Mouse (Mus musculus) kidney, adult 2 months (tissue): ENCODE measurements at regions not wholly inside any gene's neighbourhood (a gene's known extent, or its start where the extent isn't known, plus 50 kb on each side); places are given as distances from the start of the nearest gene placed in this dataset.

ENCODE experiments used
- CTCF ChIP-seq: fragments of 200-500 bp; conservative IDR thresholded peaks from 2 replicates; pipeline ENCODE4 v1.5.1; 2011; ENCODE audit warnings: low read depth, mild to moderate bottlenecking, control low read depth, low read length, moderate library complexity, mixed read lengths; ENCODE audit not compliant: insufficient read depth, insufficient read length
- POLR2A ChIP-seq: fragments of 200-500 bp; IDR thresholded peaks from one replicate; pipeline ENCODE4 v1.6.1; 2011; ENCODE audit warnings: low read depth, low read length, control low read depth

GRCm38 (mm10) chr13:111911661-111912312 is 103.0 kb upstream of the Map3k1 start:
- TF ChIP-seq POLR2A (no peak), CTCF (no peak)
